Mouse (Mus musculus) MEL (cell line): ENCODE measurements at regions not wholly inside any gene's neighbourhood (a gene's known extent, or its start where the extent isn't known, plus 50 kb on each side); places are given as distances from the start of the nearest gene placed in this dataset.

Experiments used
- CTCF ChIP-seq, 3 experiments: IDR thresholded peaks in 2 of 3; conservative IDR thresholded peaks in 1 of 3; 2 replicates each; pipeline ENCODE4 v1.5.1; 2011 to 2012; ENCODE audit warnings: low read length in 3 of 3, low read depth in 2 of 3, mild to moderate bottlenecking in 2 of 3, improper control_type of control experiment in 1 of 3, inconsistent platforms in 1 of 3, mixed read lengths in 1 of 3, moderate library complexity in 1 of 3; ENCODE audit not compliant: control insufficient read depth in 1 of 3, insufficient read depth in 1 of 3, poor library complexity in 1 of 3, severe bottlenecking in 1 of 3
- EP300 ChIP-seq, 2 experiments: IDR thresholded peaks; 2 replicates each; pipeline ENCODE4 v1.6.1; 2011; ENCODE audit warnings: improper control_type of control experiment in 2 of 2, low read length in 2 of 2, low read depth in 1 of 2, mild to moderate bottlenecking in 1 of 2
- ETS1 ChIP-seq: IDR thresholded peaks from 2 replicates; pipeline ENCODE4 v1.6.1; 2012; ENCODE audit warnings: low read depth, mild to moderate bottlenecking, inconsistent platforms, low read length, improper control_type of control experiment, moderate library complexity
- GATA1 ChIP-seq: IDR thresholded peaks from 2 replicates; pipeline ENCODE4 v1.6.1; 2011; ENCODE audit warnings: low read depth, low read length, improper control_type of control experiment
- KAT2A ChIP-seq: conservative IDR thresholded peaks from 2 replicates; pipeline ENCODE4 v1.6.1; 2012; ENCODE audit warnings: low read depth, low read length, improper control_type of control experiment, inconsistent platforms
- POLR2A ChIP-seq, 2 experiments: IDR thresholded peaks; 2 replicates each; pipeline ENCODE4 v1.6.1; 2011 to 2012; ENCODE audit warnings: low read length in 2 of 2, mild to moderate bottlenecking in 2 of 2, control low read depth in 1 of 2, improper control_type of control experiment in 1 of 2, low read depth in 1 of 2, moderate library complexity in 1 of 2; ENCODE audit not compliant: control insufficient read depth in 1 of 2, insufficient read depth in 1 of 2, poor library complexity in 1 of 2
- POLR2AphosphoS5 ChIP-seq: IDR thresholded peaks from 2 replicates; pipeline ENCODE4 v1.6.1; 2012; ENCODE audit warnings: low read depth, borderline replicate concordance, mild to moderate bottlenecking, inconsistent platforms, low read length, moderate library complexity, mixed read lengths
- TAL1 ChIP-seq: IDR thresholded peaks from 2 replicates; pipeline ENCODE4 v1.6.1; 2012; ENCODE audit warnings: mild to moderate bottlenecking, inconsistent platforms, low read length, moderate library complexity, mixed read lengths

GRCm38 (mm10) chr5:97276724-97277123 is 115.5 kb downstream of the Naa11 start:
- TF ChIP-seq CTCF (IDR thresholded peaks at IDR 0.05 in 2 of 3, conservative IDR thresholded peaks at IDR 0.05 in 1 of 3; ENCODE audit: control insufficient read depth in 1 of 3, insufficient read depth in 1 of 3, low read depth in 2 of 3, low read length in 3 of 3, poor library complexity in 1 of 3, severe bottlenecking in 1 of 3) = no peak
- no peak for TF ChIP-seq GATA1
- TF ChIP-seq KAT2A = no peak
- TF ChIP-seq POLR2A (IDR thresholded peaks at IDR 0.05; ENCODE audit: control insufficient read depth in 1 of 2, insufficient read depth in 1 of 2, low read depth in 1 of 2, low read length in 2 of 2, poor library complexity in 1 of 2) = no peak
- TF ChIP-seq POLR2AphosphoS5 = no peak
- no peak for TF ChIP-seq TAL1
- TF ChIP-seq EP300 (IDR thresholded peaks at IDR 0.05; ENCODE audit: low read depth in 1 of 2, low read length in 2 of 2) = no peak
- TF ChIP-seq ETS1 = no peak
